Mouse (Mus musculus): ENCODE data around the gene Rex2.
"Not testable (repeated sequence)": the region's sequence is repeated elsewhere in the genome, so short reads cannot be mapped to it uniquely, and the experiment has no call there.

Gene Rex2

GRCm38 (mm10) chr4:147021550-147021949 lies at the start of gene Rex2:
TSS of gene Rex2 (plus strand) at chr4:147021850.
- DNase-seq (ENCODE audit: low spot score), result not testable (repeated sequence)

GRCm38 (mm10) chr4:146976581-146976980 lies 45.1 kb upstream of the Rex2 start:
- DNase-seq (ENCODE audit: low spot score), result not testable (repeated sequence)

GRCm38 (mm10) chr4:147018400-147018799 lies 3.2 kb upstream of the Rex2 start:
- DNase-seq (ENCODE audit: low spot score), result not testable (repeated sequence)

- not testable (repeated sequence) for DNase-seq (ENCODE audit: low spot score)
Measured at GRCm38 (mm10) chr4:147026374-147026773, 4.7 kb downstream of the Rex2 start.

GRCm38 (mm10) chr4:147031308-147032036 lies 9.8 kb downstream of the Rex2 start:
- not testable (repeated sequence) for DNase-seq (ENCODE audit: low spot score)

- DNase-seq (ENCODE audit: low spot score), result not testable (repeated sequence)
Measured at GRCm38 (mm10) chr4:147063768-147064167, 42.1 kb downstream of the Rex2 start.

GRCm38 (mm10) chr4:147065861-147066260 lies 44.2 kb downstream of the Rex2 start:
- DNase-seq (ENCODE audit: low spot score), result not testable (repeated sequence)

GRCm38 (mm10) chr4:147066380-147066779 lies 44.7 kb downstream of the Rex2 start:
- not testable (repeated sequence) for DNase-seq (ENCODE audit: low spot score)

- not testable (repeated sequence) for DNase-seq (ENCODE audit: low spot score)
Measured at GRCm38 (mm10) chr4:147095641-147096040, 74.0 kb downstream of the Rex2 start.

- not testable (repeated sequence) for DNase-seq (ENCODE audit: low spot score)
Measured at GRCm38 (mm10) chr4:147101666-147102626, 80.3 kb downstream of the Rex2 start.

- not testable (repeated sequence) for DNase-seq (ENCODE audit: low spot score)
Measured at GRCm38 (mm10) chr4:147103814-147104213, 82.2 kb downstream of the Rex2 start.

Data from urinary bladder, postnatal 14 days (tissue).